Mouse (Mus musculus): ENCODE measurements at regions not wholly inside any gene's neighbourhood (a gene's known extent, or its start where the extent isn't known, plus 50 kb on each side); places are given as distances from the start of the nearest gene placed in this dataset.

DNA sequence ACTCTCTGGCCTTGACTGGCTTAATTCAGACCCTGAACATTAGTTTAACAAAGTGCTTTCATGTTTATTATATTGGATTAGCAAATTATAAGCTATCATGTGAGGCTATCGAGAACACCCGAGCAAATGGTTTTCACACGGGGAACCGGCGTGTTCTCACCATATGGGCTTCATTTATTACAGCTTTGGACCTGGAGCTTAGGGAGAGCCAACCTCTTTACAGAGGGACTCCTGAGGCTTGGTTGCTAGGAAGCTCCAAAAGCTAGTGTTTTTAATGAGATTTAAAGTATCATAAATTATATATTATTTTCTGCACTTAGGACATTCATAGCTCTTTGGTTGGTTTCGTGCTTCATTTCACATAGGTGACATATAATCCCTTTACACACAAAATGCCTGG is 171.4 kb upstream of the Tox3 start:
- TF ChIP-seq CTCF (IDR thresholded peaks at IDR 0.05; ENCODE audit: low read depth) (no peak), EP300 (IDR thresholded peaks at IDR 0.05; ENCODE audit: low read depth) (no peak)
- H3K9me3 ChIP-seq (replicated peaks; ENCODE audit: control insufficient read depth, low read length) = 0 out of 2 replicates have a peak, but pooled peaks cover 10% of the 10 kb centered on the region

DNA sequence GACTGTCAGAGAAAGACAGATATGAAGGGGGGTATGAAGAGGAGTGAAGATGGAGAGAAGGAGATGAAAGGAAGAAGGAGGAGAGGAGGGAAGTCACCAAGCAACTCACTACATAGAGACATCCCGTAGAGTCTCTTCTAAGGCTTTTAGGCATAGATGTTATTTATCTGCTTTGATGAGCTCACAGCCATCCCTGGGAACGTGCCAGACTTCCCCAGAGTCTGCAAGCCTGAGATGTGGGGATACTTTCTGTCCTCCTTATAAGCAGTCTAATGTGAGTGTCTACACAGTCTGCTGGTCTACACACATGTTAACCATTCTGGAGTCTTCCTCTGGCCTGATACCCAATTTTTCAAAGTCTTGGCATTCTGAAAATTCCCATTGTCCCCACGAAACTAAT is 166.0 kb upstream of the Tox3 start:
- Histone ChIP-seq H3K4me1 (ENCODE audit: control insufficient read depth, insufficient read depth) (no peaks in the 10 kb centered on the region), H3K4me3 (ENCODE audit: low read depth, low read length) (no peak overlapping the region), H3K27ac (ENCODE audit: low read depth) (no peak overlapping the region), H3K36me3 (replicated peaks; ENCODE audit: control insufficient read depth, insufficient read depth, low read length) (no peaks in the 10 kb centered on the region), H3K9ac (replicated peaks; ENCODE audit: low read depth, low read length) (no peak overlapping the region), H3K4me2 (ENCODE audit: low read depth, low read length) (no peak overlapping the region), H3K9me3 (replicated peaks; ENCODE audit: control insufficient read depth, low read length) (no peaks in the 10 kb centered on the region), H3K27me3 (ENCODE audit: control insufficient read depth, insufficient read depth, low read length) (no peaks in the 10 kb centered on the region)
- DNase-seq (ENCODE audit: low spot score) = no peak
- no peak for ATAC-seq (ENCODE audit: insufficient read depth, low read depth)
- WGBS = 59% methylated on average over 3 of the region's 3 CpGs
- TF ChIP-seq CTCF (IDR thresholded peaks at IDR 0.05; ENCODE audit: low read depth) (no peak), EP300 (IDR thresholded peaks at IDR 0.05; ENCODE audit: low read depth) (no peak)

More for the DNA sequence above, 171.4 kb upstream of the Tox3 start:
- no peak overlapping the region for H3K4me2 ChIP-seq (ENCODE audit: low read depth, low read length)
- DNase-seq (ENCODE audit: low spot score) (no peak), ATAC-seq (ENCODE audit: insufficient read depth, low read depth) (no peak)
- no peak overlapping the region for H3K27ac ChIP-seq (ENCODE audit: low read depth)
- H3K9ac ChIP-seq (replicated peaks; ENCODE audit: low read depth, low read length) = no peak overlapping the region
- H3K36me3 ChIP-seq (replicated peaks; ENCODE audit: control insufficient read depth, insufficient read depth, low read length) = no peaks in the 10 kb centered on the region
- no peaks in the 10 kb centered on the region for H3K4me1 ChIP-seq (ENCODE audit: control insufficient read depth, insufficient read depth)
- no peaks in the 10 kb centered on the region for H3K27me3 ChIP-seq (ENCODE audit: control insufficient read depth, insufficient read depth, low read length)
- WGBS = 93% methylated on average over 6 of the region's 6 CpGs
- H3K4me3 ChIP-seq (ENCODE audit: low read depth, low read length) = no peak overlapping the region

DNA sequence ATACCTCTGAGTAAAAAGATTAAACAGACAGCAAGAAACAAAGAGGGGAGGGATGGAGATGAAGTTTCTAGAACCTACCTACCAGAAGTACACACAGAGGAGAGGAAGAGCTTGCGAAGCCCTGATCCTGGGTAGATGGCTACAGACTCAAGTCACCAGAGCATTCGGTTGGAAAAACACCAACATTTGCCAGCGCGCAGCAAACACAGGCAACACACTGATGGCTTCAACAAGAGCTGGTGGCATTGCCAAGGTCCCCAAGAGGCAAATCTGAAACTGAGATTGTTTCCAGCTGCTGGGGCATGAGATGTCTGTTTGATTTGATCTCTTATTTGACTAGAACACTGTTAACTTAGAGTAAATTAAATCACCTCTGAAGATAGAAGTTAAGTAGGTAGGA is 165.5 kb upstream of the Tox3 start:
- DNase-seq (ENCODE audit: low spot score) = no peak
- no peaks in the 10 kb centered on the region for H3K9me3 ChIP-seq (replicated peaks; ENCODE audit: control insufficient read depth, low read length)
- H3K9ac ChIP-seq (replicated peaks; ENCODE audit: low read depth, low read length) = no peak overlapping the region
- H3K4me1 ChIP-seq (ENCODE audit: control insufficient read depth, insufficient read depth) = no peaks in the 10 kb centered on the region
- H3K4me2 ChIP-seq (ENCODE audit: low read depth, low read length) = no peak overlapping the region
- H3K27me3 ChIP-seq (ENCODE audit: control insufficient read depth, insufficient read depth, low read length) = no peaks in the 10 kb centered on the region
- no peak overlapping the region for H3K4me3 ChIP-seq (ENCODE audit: low read depth, low read length)
- no peak for ATAC-seq (ENCODE audit: insufficient read depth, low read depth)
- H3K27ac ChIP-seq (ENCODE audit: low read depth) = no peak overlapping the region
- 87% methylated on average over 4 of the region's 4 CpGs for WGBS
- H3K36me3 ChIP-seq (replicated peaks; ENCODE audit: control insufficient read depth, insufficient read depth, low read length) = no peaks in the 10 kb centered on the region
- no peak for TF ChIP-seq CTCF (IDR thresholded peaks at IDR 0.05; ENCODE audit: low read depth)
- TF ChIP-seq EP300 (IDR thresholded peaks at IDR 0.05; ENCODE audit: low read depth) = no peak

DNA sequence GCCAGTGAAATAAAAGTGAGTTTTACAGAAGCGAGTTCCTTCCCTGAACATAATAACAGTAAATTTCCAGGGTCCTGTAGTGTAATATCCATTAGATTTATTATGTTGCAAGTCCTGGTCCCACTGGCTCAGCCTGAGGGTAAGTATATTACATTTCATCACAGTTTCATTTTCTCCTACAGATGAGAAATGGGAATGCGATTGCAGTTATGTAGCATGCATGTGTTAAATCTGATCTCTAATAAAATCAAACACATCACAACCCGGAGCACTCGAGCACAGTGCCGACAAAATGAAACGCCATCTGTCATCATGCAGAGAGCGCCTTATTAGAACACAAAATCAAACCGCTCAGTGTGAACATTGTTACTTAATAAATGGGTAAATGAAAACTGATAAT is 165.0 kb upstream of the Tox3 start:
- DNase-seq (ENCODE audit: low spot score) = no peak
- Histone ChIP-seq H3K4me1 (ENCODE audit: control insufficient read depth, insufficient read depth) (no peaks in the 10 kb centered on the region), H3K9me3 (replicated peaks; ENCODE audit: control insufficient read depth, low read length) (no peaks in the 10 kb centered on the region), H3K27me3 (ENCODE audit: control insufficient read depth, insufficient read depth, low read length) (no peaks in the 10 kb centered on the region), H3K36me3 (replicated peaks; ENCODE audit: control insufficient read depth, insufficient read depth, low read length) (no peaks in the 10 kb centered on the region), H3K9ac (replicated peaks; ENCODE audit: low read depth, low read length) (no peak overlapping the region), H3K27ac (ENCODE audit: low read depth) (no peak overlapping the region), H3K4me3 (ENCODE audit: low read depth, low read length) (no peak overlapping the region), H3K4me2 (ENCODE audit: low read depth, low read length) (no peak overlapping the region)
- 86% methylated on average over 8 of the region's 8 CpGs for WGBS
- TF ChIP-seq CTCF (IDR thresholded peaks at IDR 0.05; ENCODE audit: low read depth) (no peak), EP300 (IDR thresholded peaks at IDR 0.05; ENCODE audit: low read depth) (no peak)
- no peak for ATAC-seq (ENCODE audit: insufficient read depth, low read depth)

DNA sequence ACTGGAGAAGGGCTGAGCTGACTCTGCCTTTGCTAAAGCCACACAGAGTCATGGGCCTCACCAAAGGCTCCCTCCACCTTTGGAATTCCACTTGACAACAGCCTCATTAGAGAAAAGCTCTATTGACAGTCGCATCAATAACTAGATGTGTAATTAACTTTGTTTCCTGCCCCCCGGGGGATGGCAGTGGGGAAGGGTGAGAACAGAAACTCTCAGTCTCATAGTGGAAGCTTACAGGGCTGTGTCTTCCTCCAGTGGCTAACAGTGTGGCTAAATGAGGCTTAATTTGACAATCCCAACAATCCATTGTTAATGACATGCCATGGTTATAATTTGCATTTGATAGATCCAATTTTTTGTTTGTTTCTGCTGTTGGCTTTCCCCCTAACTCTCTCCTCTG is 164.5 kb upstream of the Tox3 start:
- no peak overlapping the region for H3K27ac ChIP-seq (ENCODE audit: low read depth)
- H3K27me3 ChIP-seq (ENCODE audit: control insufficient read depth, insufficient read depth, low read length) = no peaks in the 10 kb centered on the region
- no peak for ATAC-seq (ENCODE audit: insufficient read depth, low read depth)
- H3K4me3 ChIP-seq (ENCODE audit: low read depth, low read length) = no peak overlapping the region
- no peak for TF ChIP-seq EP300 (IDR thresholded peaks at IDR 0.05; ENCODE audit: low read depth)
- no peak for TF ChIP-seq CTCF (IDR thresholded peaks at IDR 0.05; ENCODE audit: low read depth)
- no peaks in the 10 kb centered on the region for H3K36me3 ChIP-seq (replicated peaks; ENCODE audit: control insufficient read depth, insufficient read depth, low read length)
- no peaks in the 10 kb centered on the region for H3K4me1 ChIP-seq (ENCODE audit: control insufficient read depth, insufficient read depth)
- no peak for DNase-seq (ENCODE audit: low spot score)
- H3K9me3 ChIP-seq (replicated peaks; ENCODE audit: control insufficient read depth, low read length) = no peaks in the 10 kb centered on the region
- WGBS = 42% methylated on average over 2 of the region's 2 CpGs
- no peak overlapping the region for H3K4me2 ChIP-seq (ENCODE audit: low read depth, low read length)
- H3K9ac ChIP-seq (replicated peaks; ENCODE audit: low read depth, low read length) = no peak overlapping the region

DNA sequence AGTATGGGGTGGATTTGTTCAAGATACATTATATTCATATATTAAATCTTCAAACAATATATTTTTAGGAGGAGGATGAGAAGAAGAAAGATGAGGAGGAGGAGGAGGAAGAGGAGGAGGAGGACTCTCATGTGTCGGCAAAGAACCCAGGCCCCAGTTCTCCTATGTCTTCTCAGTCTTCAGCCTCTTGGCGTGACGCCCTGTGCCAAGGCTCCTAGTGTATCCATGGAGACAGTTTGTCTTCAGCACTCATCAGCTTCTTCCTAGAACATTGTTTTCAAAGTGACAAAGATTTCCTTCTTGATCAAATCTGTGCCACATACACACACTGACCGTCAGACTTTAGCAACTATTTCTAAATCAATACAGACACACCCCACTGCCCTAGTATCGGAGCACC is 156.4 kb upstream of the Tox3 start:
- no peaks in the 10 kb centered on the region for H3K9me3 ChIP-seq (replicated peaks; ENCODE audit: control insufficient read depth, low read length)
- TF ChIP-seq EP300 (IDR thresholded peaks at IDR 0.05; ENCODE audit: low read depth) (no peak), CTCF (IDR thresholded peaks at IDR 0.05; ENCODE audit: low read depth) (no peak)
- no peaks in the 10 kb centered on the region for H3K27me3 ChIP-seq (ENCODE audit: control insufficient read depth, insufficient read depth, low read length)
- H3K36me3 ChIP-seq (replicated peaks; ENCODE audit: control insufficient read depth, insufficient read depth, low read length) = no peaks in the 10 kb centered on the region
- DNase-seq (ENCODE audit: low spot score) = no peak
- peaks cover 10% of the 10 kb centered on the region; the same call in 1 of the 2 replicates for H3K4me1 ChIP-seq (ENCODE audit: control insufficient read depth, insufficient read depth)
- no peak overlapping the region for H3K4me3 ChIP-seq (ENCODE audit: low read depth, low read length)
- no peak overlapping the region for H3K9ac ChIP-seq (replicated peaks; ENCODE audit: low read depth, low read length)
- no peak for ATAC-seq (ENCODE audit: insufficient read depth, low read depth)
- WGBS = 59% methylated on average over 5 of the region's 5 CpGs
- H3K4me2 ChIP-seq (ENCODE audit: low read depth, low read length) = no peak overlapping the region
- no peak overlapping the region for H3K27ac ChIP-seq (ENCODE audit: low read depth)

Data from heart, postnatal 0 days (tissue).